Mouse (Mus musculus) lung, embryonic 14.5 days (tissue): Measurements from ENCODE around the gene Tmem119. TPM values are rescaled to one million over a fixed set of nuclear protein-coding genes. Genes with fewer than 3 reads are reported as not detected.
A peak's percentile ranks its signal among the peaks of the same experiment; 100 is the strongest.

Experiments
- ATAC-seq: fragments of 200-750 bp; cut with Nextera tagmentation; 2 replicates; pipeline ENCODE4 v1.8.0; 2017; ENCODE audit warnings: mild to moderate bottlenecking, moderate TSS enrichment, moderate library complexity; ENCODE audit not compliant: insufficient read depth
- DNase-seq: peaks from one replicate; pipeline ENCODE4 v3.0.0-alpha.2; 2015
- H3K27ac ChIP-seq: fragments of 300-500 bp; sonication (generic); 2 replicates; pipeline ENCODE4 v1.5.1; 2014; ENCODE audit warnings: low read depth, mild to moderate bottlenecking, moderate library complexity
- H3K27me3 ChIP-seq: fragments of 300-500 bp; sonication (generic); 2 replicates; pipeline ENCODE4 v1.6.1; 2014; ENCODE audit warnings: low read length, control low read depth; ENCODE audit not compliant: insufficient read depth
- H3K36me3 ChIP-seq: fragments of 300-500 bp; sonication (generic); 2 replicates; pipeline ENCODE4 v1.6.1; 2014; ENCODE audit warnings: control low read depth; ENCODE audit not compliant: insufficient read depth
- H3K4me1 ChIP-seq: fragments of 300-500 bp; sonication (generic); 2 replicates; pipeline ENCODE4 v1.6.1; 2014; ENCODE audit warnings: antibody characterized with exemption, control low read depth; ENCODE audit not compliant: insufficient read depth
- H3K4me2 ChIP-seq: fragments of 300-500 bp; sonication (generic); 2 replicates; pipeline ENCODE4 v1.6.1; 2014; ENCODE audit warnings: mild to moderate bottlenecking
- H3K4me3 ChIP-seq: fragments of 300-500 bp; sonication (generic); 2 replicates; pipeline ENCODE4 v1.5.1; 2014; ENCODE audit warnings: low read depth, low read length
- H3K9ac ChIP-seq: fragments of 300-500 bp; sonication (generic); 2 replicates; pipeline ENCODE4 v1.6.1; 2014
- H3K9me3 ChIP-seq: fragments of 300-500 bp; sonication (generic); 2 replicates; pipeline ENCODE4 v1.6.1; 2016; ENCODE audit warnings: low read depth, low read length, control low read depth
- CTCF ChIP-seq: IDR thresholded peaks from 2 replicates; pipeline ENCODE4 v1.5.1; 2016; ENCODE audit warnings: antibody characterized with exemption, low read depth
- WGBS: fragments of 180-500 bp; shearing (Covaris S2); extraction: QIAGEN DNeasy Blood & Tissue Kit; methylation state at CpG from one replicate; pipeline ENCODE4 v1.1.7; 2014; 5-methylcytosine and 5-hydroxymethylcytosine counted together
- polyA plus RNA-seq: library from polyadenylated mRNA; unstranded; fragments of >200 nt; fragmentation: Nextera tagmentation; extraction: Ambion mirVana; gene quantifications from 2 replicates; pipeline ENCODE4 v1.2.1, GENCODE M21; 2014

Tmem119 gene
- polyA plus RNA-seq, 1 experiment from 2014 or later = 23.6 TPM

- peaks cover 69% of the 10 kb centered on the region for H3K36me3 ChIP-seq
- ATAC-seq (no peak), DNase-seq (no peak)
- no peaks in the 10 kb centered on the region for H3K27me3 ChIP-seq
- 81% methylated on average over 13 of the region's 13 CpGs for WGBS
- no peak overlapping the region for H3K4me3 ChIP-seq
- H3K4me2 ChIP-seq = no peak overlapping the region
- H3K9ac ChIP-seq = no peak overlapping the region
- H3K27ac ChIP-seq = no peak overlapping the region
- H3K4me1 ChIP-seq = no peaks in the 10 kb centered on the region
- H3K9me3 ChIP-seq = no peaks in the 10 kb centered on the region
- TF ChIP-seq CTCF = no peak
Observed at GRCm38 (mm10) chr5:113765641-113766526, 34.4 kb downstream of the Tmem119 start.

DNA sequence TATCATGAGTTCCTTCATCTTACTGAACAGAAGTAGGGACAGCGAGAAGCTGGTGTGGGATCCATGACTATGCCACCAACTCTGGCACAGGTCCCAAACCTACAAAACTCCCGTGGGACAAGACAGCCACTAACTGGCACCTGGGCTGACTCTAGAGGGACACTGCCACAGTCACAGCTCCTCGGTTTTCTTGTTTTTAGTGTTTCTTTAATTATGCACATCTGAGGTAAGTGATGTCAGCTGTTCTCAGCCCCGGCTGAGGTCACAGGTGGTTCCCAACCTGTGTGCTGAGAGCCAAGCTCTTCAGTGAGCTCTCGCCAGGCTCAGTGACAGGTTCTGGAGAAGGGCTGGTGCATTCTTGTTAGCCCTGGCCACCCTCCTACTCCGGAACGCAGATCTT is 35.9 kb downstream of the Tmem119 start:
- Histone ChIP-seq H3K9ac (no peak overlapping the region), H3K36me3 (peaks cover 84% of the 10 kb centered on the region), H3K4me2 (no peak overlapping the region), H3K4me3 (no peak overlapping the region), H3K27me3 (no peaks in the 10 kb centered on the region), H3K27ac (no peak overlapping the region), H3K4me1 (no peaks in the 10 kb centered on the region), H3K9me3 (no peaks in the 10 kb centered on the region)
- ATAC-seq (no peak), DNase-seq (no peak)
- TF ChIP-seq CTCF = no peak
- 84% methylated on average over 7 of the region's 7 CpGs for WGBS

- H3K4me3 ChIP-seq = no peak overlapping the region
- no peaks in the 10 kb centered on the region for H3K9me3 ChIP-seq
- no peak overlapping the region for H3K27ac ChIP-seq
- no peaks in the 10 kb centered on the region for H3K4me1 ChIP-seq
- H3K27me3 ChIP-seq = no peaks in the 10 kb centered on the region
- H3K36me3 ChIP-seq = peaks cover 92% of the 10 kb centered on the region
- no peak overlapping the region for H3K9ac ChIP-seq
- ATAC-seq (no peak), DNase-seq (no peak)
- no peak for TF ChIP-seq CTCF
- no peak overlapping the region for H3K4me2 ChIP-seq
- 89% methylated on average over 2 of the region's 2 CpGs for WGBS
Observed at GRCm38 (mm10) chr5:113761585-113761984, 38.7 kb downstream of the Tmem119 start.

DNA sequence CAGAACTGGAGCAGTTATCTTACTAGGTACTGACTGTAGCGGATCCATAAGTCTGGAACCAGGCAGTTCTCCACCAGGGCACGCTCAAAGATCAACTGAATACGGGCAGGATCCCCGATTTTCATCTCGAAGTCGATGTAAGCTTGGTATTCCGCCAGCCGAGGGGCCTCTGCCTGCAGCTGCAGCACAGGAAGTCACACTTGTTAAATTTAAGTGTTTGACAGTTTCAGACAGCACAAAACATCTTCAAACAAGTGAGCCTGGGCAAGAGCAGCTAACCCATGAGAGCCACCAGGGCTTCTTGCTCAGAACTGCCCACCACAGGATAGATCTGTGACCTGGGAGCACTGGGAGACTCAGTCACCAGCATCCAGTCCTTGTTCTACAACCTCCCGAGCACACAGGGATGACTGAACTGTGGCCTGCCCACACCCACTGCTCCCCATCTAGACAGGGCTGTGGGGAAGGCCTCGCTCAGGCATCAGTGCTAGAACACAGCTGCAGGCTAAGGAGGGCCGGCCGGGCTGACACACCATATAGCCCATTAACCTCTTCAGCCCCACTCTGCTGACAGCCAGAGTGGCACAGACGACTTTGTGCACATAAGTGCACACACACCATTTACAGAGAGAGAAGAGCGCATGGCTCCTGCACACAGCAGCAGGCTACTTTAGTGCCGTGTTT is 44.8 kb downstream of the Tmem119 start:
- no peak overlapping the region for H3K4me3 ChIP-seq
- DNase-seq (peak; percentile 91), ATAC-seq (peak; percentile 85)
- peak overlapping the region; percentile 27; the same call in 1 of the 2 replicates for H3K4me2 ChIP-seq
- H3K4me1 ChIP-seq = no peaks in the 10 kb centered on the region
- 0 out of 2 replicates have a peak, but pooled peaks have one; percentile 5 for TF ChIP-seq CTCF
- H3K27ac ChIP-seq = peak overlapping the region; percentile 82
- H3K9ac ChIP-seq = no peak overlapping the region
- WGBS = 51% methylated on average over 15 of the region's 15 CpGs
- no peaks in the 10 kb centered on the region for H3K27me3 ChIP-seq
- no peaks in the 10 kb centered on the region for H3K9me3 ChIP-seq
- H3K36me3 ChIP-seq = peaks cover 96% of the 10 kb centered on the region

DNA sequence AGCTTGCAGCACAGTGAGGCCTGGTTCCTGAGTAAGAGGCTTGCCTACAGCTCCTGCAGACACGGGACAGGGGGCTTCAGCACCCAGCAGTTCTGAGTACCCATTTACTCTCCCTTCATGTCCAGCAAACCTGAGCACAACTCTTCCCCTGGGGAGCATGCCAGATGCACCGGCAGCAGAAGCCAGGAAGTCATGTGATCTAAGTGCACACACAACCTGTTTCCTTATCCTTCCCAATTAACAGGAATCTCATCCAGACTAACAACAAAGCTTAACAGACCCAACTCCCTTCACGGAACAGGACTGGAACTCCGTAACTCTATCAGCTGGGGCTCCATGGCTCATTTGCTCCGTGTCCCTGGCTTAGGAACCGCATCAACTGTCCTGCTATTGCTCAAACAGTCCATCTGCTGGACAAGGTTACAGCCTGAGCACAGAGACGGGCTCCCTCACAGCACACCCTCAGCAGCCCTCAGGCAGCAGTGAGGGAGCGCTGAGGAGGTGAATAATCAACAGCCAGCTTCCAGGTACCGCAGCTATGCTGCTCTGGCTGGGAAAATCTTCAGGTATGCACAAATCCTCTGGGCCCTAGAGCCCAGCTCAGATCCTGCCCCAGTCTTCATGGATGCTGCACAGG is 48.7 kb downstream of the Tmem119 start:
- no peak overlapping the region for H3K4me2 ChIP-seq

DNA sequence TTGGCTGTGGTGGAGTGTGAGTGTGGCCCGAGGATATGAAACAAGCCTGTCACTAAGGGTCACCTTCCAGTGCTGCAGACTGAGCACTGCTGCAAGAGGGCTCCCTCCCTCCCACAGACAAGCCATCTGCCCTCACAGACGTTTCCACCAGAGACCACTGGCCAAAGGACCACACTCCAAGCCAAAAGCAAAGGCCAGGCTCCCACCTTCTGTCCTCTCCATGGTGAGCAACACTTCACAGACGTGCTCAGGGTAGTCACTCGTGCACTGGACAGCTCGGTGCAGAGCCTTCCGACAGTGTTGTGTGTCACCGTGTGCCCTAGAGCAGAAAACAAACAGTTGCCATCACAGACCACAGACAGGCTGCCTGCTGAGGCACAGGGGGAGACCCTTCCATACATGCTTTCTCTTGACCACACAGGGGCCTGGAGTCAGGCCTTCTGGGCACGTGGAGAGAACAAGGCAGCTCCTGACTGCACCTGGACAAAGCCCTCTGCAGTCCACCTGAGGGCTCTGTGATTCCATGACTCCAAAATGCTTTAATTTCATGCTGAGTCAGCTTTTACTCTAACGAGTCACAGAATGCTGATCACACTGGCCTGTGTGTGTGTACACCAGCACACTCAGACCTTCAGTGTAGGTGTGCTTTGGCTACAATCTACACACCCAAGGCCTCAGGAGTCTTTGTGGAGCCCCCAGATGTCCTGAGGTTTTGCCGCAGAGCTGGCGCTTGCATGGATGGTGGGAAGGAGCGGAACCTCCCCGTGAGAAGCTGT is 51.6 kb downstream of the Tmem119 start:
- Histone ChIP-seq H3K4me1 (no peaks in the 10 kb centered on the region), H3K27ac (no peak overlapping the region), H3K9me3 (no peaks in the 10 kb centered on the region), H3K4me2 (no peak overlapping the region), H3K36me3 (peaks cover 100% of the 10 kb centered on the region), H3K4me3 (no peak overlapping the region), H3K9ac (no peak overlapping the region), H3K27me3 (no peaks in the 10 kb centered on the region)
- TF ChIP-seq CTCF = no peak
- DNase-seq (no peak), ATAC-seq (no peak)
- WGBS = 92% methylated on average over 13 of the region's 13 CpGs

More for the DNA sequence above, 48.7 kb downstream of the Tmem119 start:
- ATAC-seq (no peak), DNase-seq (no peak)
- Histone ChIP-seq H3K27ac (no peak overlapping the region), H3K4me3 (no peak overlapping the region), H3K27me3 (no peaks in the 10 kb centered on the region), H3K9me3 (no peaks in the 10 kb centered on the region), H3K4me1 (no peaks in the 10 kb centered on the region), H3K36me3 (peaks cover 98% of the 10 kb centered on the region), H3K9ac (no peak overlapping the region)
- no peak for TF ChIP-seq CTCF
- WGBS = 89% methylated on average over 9 of the region's 9 CpGs
